13 mouse cellular contexts compared by ENCODE assay signal in genomic region chr12:57536056-57536908, GRCm38 (mm10). TPM values are rescaled to one million over a fixed set of nuclear protein-coding genes. Genes with fewer than 3 reads are reported as not detected.
DNase-seq lines count a peak whose midpoint lies in the region; ATAC-seq lines count a peak whose summit lies in the region.
"Had no signal": no experiment of that assay in that cellular context is flagged by ENCODE, and none has a peak within 500 bp of the region (broad histone marks: within the 10 kb centered on the region; RNA-seq: fewer than 3 reads in every experiment).

No protein-coding gene starts in this region.

- peaks cover 88% of the 10 kb centered on the region for H3K27me3 ChIP-seq in liver, embryonic 11.5 days (replicated peaks; ENCODE audit: control insufficient read depth, insufficient read depth, low read length)
- peaks cover 100% of the 10 kb centered on the region for H3K27me3 ChIP-seq in embryonic facial prominence, embryonic 10.5 days (replicated peaks; ENCODE audit: low read depth, poor library complexity, severe bottlenecking)
- H3K27me3 ChIP-seq in liver, embryonic 16.5 days (ENCODE audit: control insufficient read depth, insufficient read depth, low read depth, low read length), result peaks cover 72% of the 10 kb centered on the region
- H3K27me3 ChIP-seq in midbrain, embryonic 14.5 days (ENCODE audit: control insufficient read depth, insufficient read depth, low read length), result peaks cover 84% of the 10 kb centered on the region

- intact Hi-C loops in left cerebral cortex, postnatal 14 days (cut with DNase I), result loop anchor here (5.0 kb wide), 1 partner anchor 849 kb away; no protein-coding TSS in a partner anchor

- no peak overlapping the region for H3K9ac ChIP-seq in liver, embryonic 11.5 days (ENCODE audit: low read depth, low read length)
- H3K9ac ChIP-seq in liver, embryonic 16.5 days (ENCODE audit: low read depth, low read length), result no peak overlapping the region
- no peak overlapping the region for H3K9ac ChIP-seq in midbrain, embryonic 14.5 days (replicated peaks; ENCODE audit: low read length)
- H3K9ac ChIP-seq: embryonic facial prominence, embryonic 15.5 days; neural tube, embryonic 12.5 days had no signal

- H3K4me3 ChIP-seq in liver, embryonic 11.5 days (ENCODE audit: low read depth, low read length), result no peak overlapping the region
- no peak overlapping the region for H3K4me3 ChIP-seq in embryonic facial prominence, embryonic 10.5 days
- H3K4me3 ChIP-seq in liver, embryonic 16.5 days (ENCODE audit: low read depth, low read length), result no peak overlapping the region
- H3K4me3 ChIP-seq in midbrain, embryonic 14.5 days (replicated peaks; ENCODE audit: low read depth, low read length), result no peak overlapping the region
- H3K4me3 ChIP-seq: embryonic facial prominence, embryonic 15.5 days; neural tube, embryonic 12.5 days had no signal

- H3K27ac ChIP-seq in liver, embryonic 11.5 days (ENCODE audit: low read depth, low read length), result no peak overlapping the region
- no peak overlapping the region for H3K27ac ChIP-seq in embryonic facial prominence, embryonic 10.5 days (replicated peaks)
- 0 out of 2 replicates have a peak overlapping the region, but pooled peaks have one; percentile 10 for H3K27ac ChIP-seq in liver, embryonic 16.5 days (ENCODE audit: low read length)
- H3K27ac ChIP-seq in midbrain, embryonic 14.5 days (replicated peaks; ENCODE audit: low read depth, low read length), result 0 out of 2 replicates have a peak overlapping the region, but pooled peaks have one; percentile 6
- H3K27ac ChIP-seq: embryonic facial prominence, embryonic 15.5 days; neural tube, embryonic 12.5 days had no signal

- H3K9me3 ChIP-seq in liver, embryonic 11.5 days (ENCODE audit: control insufficient read depth, low read length), result no peaks in the 10 kb centered on the region
- no peaks in the 10 kb centered on the region for H3K9me3 ChIP-seq in embryonic facial prominence, embryonic 10.5 days
- no peaks in the 10 kb centered on the region for H3K9me3 ChIP-seq in liver, embryonic 16.5 days (replicated peaks; ENCODE audit: control insufficient read depth, low read length)
- H3K9me3 ChIP-seq in midbrain, embryonic 14.5 days (ENCODE audit: control insufficient read depth, low read length), result no peaks in the 10 kb centered on the region
- H3K9me3 ChIP-seq: embryonic facial prominence, embryonic 15.5 days; neural tube, embryonic 12.5 days had no signal

- no peaks in the 10 kb centered on the region for H3K4me1 ChIP-seq in liver, embryonic 11.5 days (replicated peaks; ENCODE audit: control insufficient read depth, insufficient read depth, low read length)
- H3K4me1 ChIP-seq in embryonic facial prominence, embryonic 10.5 days, result peaks cover 24% of the 10 kb centered on the region
- H3K4me1 ChIP-seq in liver, embryonic 16.5 days (ENCODE audit: control insufficient read depth, low read depth, low read length), result no peaks in the 10 kb centered on the region
- peaks cover 9% of the 10 kb centered on the region; the same call in 1 of the 2 replicates for H3K4me1 ChIP-seq in midbrain, embryonic 14.5 days (ENCODE audit: control insufficient read depth, insufficient read depth, low read length)

- DNase-seq in liver, embryonic 11.5 days (ENCODE audit: low spot score), result peak; percentile 40
- DNase-seq in liver, result no peak
- DNase-seq in embryonic facial prominence, embryonic 10.5 days (ENCODE audit: low spot score), result peak; percentile 47
- peak; percentile 33 for DNase-seq in midbrain, embryonic 14.5 days
- no peak for DNase-seq in left cerebral cortex, postnatal 14 days (ENCODE audit: low spot score in 2 of 2)
- DNase-seq in kidney, postnatal 14 days, result no peak
- DNase-seq: gastrocnemius, postnatal 10 days; right cerebral cortex, postnatal 25 days had no signal

- WGBS in liver, embryonic 11.5 days, result 4% methylated on average over 25 of the region's 25 CpGs
- WGBS in embryonic facial prominence, embryonic 10.5 days, result 1% methylated on average over 25 of the region's 25 CpGs
- WGBS in liver, embryonic 16.5 days (ENCODE audit: insufficient replicate concordance), result 6% methylated on average over 25 of the region's 25 CpGs
- 2% methylated on average over 25 of the region's 25 CpGs for WGBS in midbrain, embryonic 14.5 days

- ATAC-seq in liver, embryonic 11.5 days (replicated peaks; ENCODE audit: low FRiP score), result no peak
- ATAC-seq in liver, embryonic 16.5 days (ENCODE audit: low read depth), result no peak
- ATAC-seq in midbrain, embryonic 14.5 days (ENCODE audit: low FRiP score, low TSS enrichment), result no peak; the same call in 1 of the 2 replicates
- ATAC-seq in CD4-positive, CD25-positive, alpha-beta regulatory T cell, adult 4 months, result no peak

- H3K36me3 ChIP-seq in liver, embryonic 11.5 days (ENCODE audit: control insufficient read depth, insufficient read depth, low read length), result no peaks in the 10 kb centered on the region
- H3K36me3 ChIP-seq in embryonic facial prominence, embryonic 10.5 days (replicated peaks), result no peaks in the 10 kb centered on the region
- no peaks in the 10 kb centered on the region for H3K36me3 ChIP-seq in liver, embryonic 16.5 days (ENCODE audit: control insufficient read depth, insufficient read depth)
- H3K36me3 ChIP-seq in midbrain, embryonic 14.5 days (ENCODE audit: control insufficient read depth, insufficient read depth, low read length), result no peaks in the 10 kb centered on the region
- H3K36me3 ChIP-seq: embryonic facial prominence, embryonic 15.5 days; neural tube, embryonic 12.5 days had no signal

- no peak overlapping the region for H3K4me2 ChIP-seq in liver, embryonic 11.5 days
- peak overlapping the region; percentile 12 for H3K4me2 ChIP-seq in liver, embryonic 16.5 days (ENCODE audit: low read depth, low read length)
- no peak overlapping the region for H3K4me2 ChIP-seq in midbrain, embryonic 14.5 days (ENCODE audit: low read length)
- H3K4me2 ChIP-seq: embryonic facial prominence, embryonic 15.5 days had no signal

RNA-seq across cellular contexts. Expression of gene Foxa1, which starts 10.4 kb away (rescaled TPM):
- 3.4 and 3.5 TPM in 2 replicates for polyA plus RNA-seq in liver, embryonic 11.5 days (2014; fragmentation: Nextera tagmentation; extraction: Ambion mirVana)
- polyA plus RNA-seq in embryonic facial prominence, embryonic 10.5 days (2016; fragmentation: Nextera tagmentation; extraction: Ambion mirVana), result 0.49 and 0.72 TPM in 2 replicates
- polyA plus RNA-seq in liver, embryonic 16.5 days (2015; fragmentation: Nextera tagmentation; extraction: Ambion mirVana), result 0.72 and 0.74 TPM in 2 replicates
- 2.4 and 3.1 TPM in 2 replicates for polyA plus RNA-seq in midbrain, embryonic 14.5 days (2014; fragmentation: Nextera tagmentation; extraction: Ambion mirVana)
- not detected for total RNA-seq in left cerebral cortex, postnatal 14 days (2021)
- not detected for polyA plus RNA-seq in CD4-positive, CD25-positive, alpha-beta regulatory T cell, adult 4 months (2017; shearing (Covaris generic))
- total RNA-seq: gastrocnemius, postnatal 10 days; heart, postnatal 25 days had no signal

RNA-seq across cellular contexts. Expression of gene Ttc6, which starts 27.6 kb away (rescaled TPM):
- 0.38 and 0.47 TPM in 2 replicates for polyA plus RNA-seq in liver, embryonic 11.5 days (2014; fragmentation: Nextera tagmentation; extraction: Ambion mirVana)
- 0.34 and 0.38 TPM in 2 replicates for polyA plus RNA-seq in embryonic facial prominence, embryonic 10.5 days (2016; fragmentation: Nextera tagmentation; extraction: Ambion mirVana)
- polyA plus RNA-seq in liver, embryonic 16.5 days (2015; fragmentation: Nextera tagmentation; extraction: Ambion mirVana), result 0.06 and 0.08 TPM in 2 replicates
- polyA plus RNA-seq in midbrain, embryonic 14.5 days (2014; fragmentation: Nextera tagmentation; extraction: Ambion mirVana), result 1.4 and 1.6 TPM in 2 replicates
- total RNA-seq in left cerebral cortex, postnatal 14 days (2021), result under 1 TPM; 0.24 to 0.57 TPM
- polyA plus RNA-seq in CD4-positive, CD25-positive, alpha-beta regulatory T cell, adult 4 months (2017; shearing (Covaris generic)), result not detected
- total RNA-seq: gastrocnemius, postnatal 10 days had no signal

Comparison
In these comparisons a context has a peak if more than half of its experiments do, and no peak if none do; other contexts are left out.
1. DNase-seq: peak in liver, embryonic 11.5 days (single experiment), embryonic facial prominence, embryonic 10.5 days (single experiment) and midbrain, embryonic 14.5 days (single experiment); none in liver (single experiment), left cerebral cortex, postnatal 14 days (0 of 2) and kidney, postnatal 14 days (single experiment).
2. H3K27ac ChIP-seq: peak in liver, embryonic 16.5 days (single experiment) and midbrain, embryonic 14.5 days (single experiment); none in liver, embryonic 11.5 days (single experiment) and embryonic facial prominence, embryonic 10.5 days (single experiment).